Mouse (Mus musculus): Measurements from ENCODE around the gene Cers5.

Gene Cers5

DNA sequence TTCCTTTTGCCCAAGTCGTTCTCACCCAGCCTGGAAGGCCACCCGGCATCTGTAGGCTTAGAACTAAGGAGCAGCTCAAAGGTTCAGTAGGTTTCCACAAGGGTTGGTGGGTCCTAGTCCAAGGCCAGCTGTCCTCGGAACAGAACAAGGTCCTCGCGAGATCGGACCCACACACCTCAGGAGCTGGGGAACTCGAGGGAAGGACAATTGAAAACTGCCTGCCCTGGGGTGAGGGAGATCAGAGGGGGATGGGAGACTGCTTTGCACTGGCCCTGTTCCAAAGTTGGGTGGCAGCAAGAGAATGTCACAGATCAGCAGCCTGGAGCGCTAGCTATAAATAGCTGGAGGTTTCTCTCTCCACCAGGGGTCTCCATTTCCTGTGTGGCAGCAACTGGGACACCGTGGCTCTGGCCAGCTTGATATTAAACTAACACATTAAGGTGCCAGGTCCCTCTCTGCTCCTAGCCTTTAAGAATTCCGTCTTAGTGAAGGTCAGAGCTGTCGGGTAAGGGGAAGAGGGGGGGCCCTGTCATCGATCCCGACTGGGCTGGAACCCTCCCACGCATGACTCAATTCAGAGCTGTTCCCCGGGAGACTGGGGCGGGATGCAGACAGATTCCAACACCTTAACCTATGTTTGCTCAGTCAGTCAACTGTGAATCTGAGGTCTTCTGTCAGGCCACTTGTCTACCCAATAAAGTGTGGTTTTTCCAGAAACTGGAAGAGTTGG is 48.2 kb downstream of the Cers5 start:
- DNase-seq, result peak; percentile 74

DNA sequence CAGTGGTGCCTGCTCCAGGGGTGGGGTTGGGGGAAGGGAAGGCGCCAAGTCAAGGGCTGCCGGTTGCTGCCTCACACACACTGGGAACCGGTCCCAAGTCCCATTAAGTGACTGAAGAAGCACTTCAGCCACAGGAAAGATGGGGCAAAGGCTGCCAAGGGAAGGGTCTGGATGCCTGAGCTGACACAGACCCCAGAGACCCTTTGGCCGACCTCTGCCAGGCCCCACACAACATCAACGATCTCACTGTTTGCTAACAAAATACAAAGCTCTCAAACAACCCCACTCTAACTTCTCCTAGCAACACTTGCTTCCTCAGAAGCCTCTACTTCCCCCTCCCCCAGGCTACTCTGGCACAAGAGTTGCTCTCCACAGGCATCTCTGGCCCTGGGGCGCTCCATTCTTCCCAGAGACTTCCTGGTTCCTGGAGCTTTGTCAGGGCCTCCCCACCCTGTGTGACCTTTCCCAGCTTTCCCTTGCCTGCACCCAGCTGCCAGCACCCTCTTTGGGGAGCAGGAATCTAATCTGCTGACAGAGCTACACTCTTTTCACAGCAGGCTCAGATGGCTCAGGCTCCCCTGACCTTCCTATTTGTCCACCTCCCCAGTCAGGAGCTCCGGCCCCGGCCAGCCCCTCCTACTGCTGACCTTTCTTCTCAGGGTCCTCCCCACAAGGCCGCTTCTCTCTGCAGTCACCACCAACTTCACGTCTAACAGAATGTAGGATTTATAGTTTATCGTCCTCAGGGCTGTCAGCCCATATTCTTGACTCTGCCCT is 49.0 kb downstream of the Cers5 start:
- peak; percentile 65 to 67 for DNase-seq

DNA sequence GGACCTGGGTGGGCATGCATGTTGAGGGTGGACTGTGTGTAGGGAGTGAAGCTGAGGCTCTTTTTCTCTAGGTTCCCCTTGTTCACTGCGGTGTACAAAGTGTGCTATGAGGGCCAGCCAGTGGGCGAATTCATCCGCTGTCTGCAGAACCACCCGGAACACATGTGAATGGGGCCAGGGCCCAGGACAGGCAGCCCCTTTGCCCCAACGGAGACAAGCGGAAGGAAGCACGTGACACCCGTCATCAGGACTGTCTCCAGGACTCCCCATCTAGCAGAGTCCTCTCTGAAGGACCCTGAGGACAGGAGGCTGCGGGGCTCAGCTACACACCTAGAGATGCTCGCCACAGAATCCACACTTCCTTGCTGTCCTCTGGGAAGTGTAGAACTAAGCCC is 49.6 kb downstream of the Cers5 start:
- DNase-seq, result peak; percentile 41 to 45

DNA sequence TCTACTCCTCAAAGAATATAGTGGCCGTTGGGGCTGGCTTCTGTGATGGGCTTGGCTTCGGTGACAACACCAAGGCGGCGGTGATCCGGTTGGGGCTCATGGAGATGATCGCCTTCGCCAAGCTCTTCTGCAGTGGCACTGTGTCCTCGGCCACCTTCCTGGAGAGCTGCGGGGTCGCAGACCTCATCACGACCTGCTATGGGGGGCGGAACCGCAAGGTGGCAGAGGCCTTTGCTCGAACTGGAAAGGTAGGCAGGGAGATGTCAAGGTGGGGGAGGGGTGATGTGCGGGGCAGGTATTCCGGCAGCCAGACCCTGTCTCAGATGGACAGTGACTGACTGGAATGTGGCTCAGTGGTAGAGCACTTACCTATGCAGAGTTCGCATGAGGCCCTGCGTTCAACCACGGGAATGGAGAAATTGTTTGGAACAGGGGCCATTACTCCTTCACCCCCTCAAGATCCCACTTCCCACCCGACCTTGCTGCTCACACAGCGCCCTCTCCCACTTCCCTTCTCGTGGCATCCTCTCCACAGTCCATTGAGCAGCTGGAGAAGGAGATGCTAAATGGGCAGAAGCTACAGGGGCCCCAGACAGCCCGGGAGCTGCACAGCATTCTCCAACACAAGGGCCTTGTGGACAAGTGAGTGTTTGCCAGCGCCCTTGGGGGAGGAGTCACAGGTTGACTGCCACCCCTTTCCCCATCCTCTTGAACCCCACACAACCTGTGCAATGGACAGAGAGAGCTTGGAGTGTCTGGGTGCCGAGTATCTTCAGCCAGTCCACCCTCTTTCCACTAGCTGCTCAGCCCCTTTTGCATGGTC is 50.6 kb downstream of the Cers5 start:
- peak in 1 of 2 experiments; percentile 38 for DNase-seq

DNA sequence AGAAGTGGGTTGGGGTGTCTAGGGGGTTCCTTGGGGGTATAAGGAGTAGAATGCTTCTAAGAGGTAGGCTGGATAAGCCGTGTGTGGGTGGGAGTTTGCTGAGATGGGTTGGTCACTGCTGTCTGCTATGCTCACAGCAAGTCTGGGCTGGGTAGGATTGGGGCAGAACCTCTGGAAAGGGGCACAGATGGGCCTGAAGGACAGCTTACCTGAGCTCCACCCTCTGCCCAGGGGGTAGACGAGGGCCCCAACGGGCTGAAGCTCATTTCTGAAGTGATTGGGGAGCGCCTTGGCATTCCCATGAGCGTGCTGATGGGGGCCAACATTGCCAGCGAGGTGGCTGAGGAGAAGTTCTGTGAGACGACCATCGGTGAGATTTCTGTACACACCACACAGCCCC is 52.8 kb downstream of the Cers5 start:
- DNase-seq, result no peak

DNA sequence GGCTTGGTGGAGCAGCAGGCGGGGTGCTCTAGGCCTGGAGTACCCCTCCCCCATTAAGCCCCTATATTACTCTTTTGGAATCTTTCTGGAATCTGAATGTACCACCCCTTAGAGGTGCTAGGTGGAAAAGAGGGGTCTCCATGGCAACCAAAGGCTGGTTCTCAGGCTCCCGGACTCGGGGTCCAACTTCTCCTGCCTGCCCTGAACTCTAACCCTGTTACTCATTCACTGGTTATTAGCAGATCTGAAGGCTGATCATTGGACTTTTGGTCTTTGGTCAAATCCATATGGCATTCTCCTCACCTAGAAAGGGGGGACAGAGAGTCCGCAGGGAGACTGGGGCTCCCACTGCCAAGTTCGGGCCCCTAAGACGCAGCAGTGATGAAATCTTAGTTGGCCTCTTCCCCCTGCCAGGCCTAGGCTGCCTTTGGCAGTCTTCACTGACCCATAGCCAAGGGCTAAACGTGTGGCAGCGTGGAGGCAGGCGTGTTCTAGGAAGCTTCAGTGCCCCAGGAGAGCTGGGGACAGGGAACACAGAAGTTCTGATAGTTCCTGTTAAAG is 54.1 kb downstream of the Cers5 start:
- DNase-seq, result peak; percentile 67 to 68

DNA sequence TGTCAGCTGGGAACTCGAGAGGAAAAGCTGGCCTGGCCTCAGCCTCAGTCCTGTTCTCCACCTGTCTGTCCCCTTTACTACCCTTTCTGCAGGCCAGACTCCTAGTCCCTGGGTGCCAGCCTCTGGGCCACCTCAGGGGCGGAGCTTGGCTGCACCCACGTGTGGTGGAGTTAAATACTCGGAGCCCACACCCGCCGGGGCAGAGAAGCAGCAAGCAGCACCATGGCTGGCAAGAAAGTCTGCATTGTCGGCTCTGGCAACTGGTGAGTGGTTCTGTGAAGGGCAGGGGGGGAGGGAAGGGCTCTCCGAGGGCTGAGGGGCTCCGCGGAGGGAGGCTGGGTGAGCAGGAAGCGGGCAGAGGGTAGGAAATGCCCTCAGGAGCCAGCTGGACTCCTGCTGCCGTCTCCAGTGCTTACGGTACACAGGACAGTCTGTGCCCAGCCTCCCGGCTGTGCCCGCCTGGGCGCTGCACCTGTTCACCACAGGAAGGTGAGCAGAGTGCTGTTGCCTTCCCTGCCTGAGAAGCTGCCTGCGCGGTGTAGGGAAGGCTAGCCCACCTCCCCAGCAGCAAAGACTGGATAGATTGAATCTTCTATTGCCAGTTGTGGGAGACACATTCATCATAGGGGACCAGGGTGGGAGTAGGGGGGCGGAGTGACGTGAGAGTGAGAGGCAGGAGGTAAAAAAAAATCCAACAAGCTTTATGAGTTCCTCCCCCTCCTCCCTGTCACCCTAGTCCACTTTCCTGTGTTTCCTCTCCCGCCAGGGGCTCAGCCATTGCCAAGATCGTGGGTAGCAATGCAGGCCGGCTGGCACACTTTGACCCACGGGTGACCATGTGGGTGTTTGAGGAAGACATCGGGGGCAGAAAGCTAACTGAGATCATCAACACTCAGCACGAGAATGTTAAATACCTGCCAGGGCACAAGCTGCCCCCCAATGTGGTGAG is 55.0 kb downstream of the Cers5 start, which contains the start of gene Gpd1:
TSS of gene Gpd1 (plus strand) at position 130 of the 949 bp plus-strand sequence.
- DNase-seq, result peak; percentile 86 to 92

DNA sequence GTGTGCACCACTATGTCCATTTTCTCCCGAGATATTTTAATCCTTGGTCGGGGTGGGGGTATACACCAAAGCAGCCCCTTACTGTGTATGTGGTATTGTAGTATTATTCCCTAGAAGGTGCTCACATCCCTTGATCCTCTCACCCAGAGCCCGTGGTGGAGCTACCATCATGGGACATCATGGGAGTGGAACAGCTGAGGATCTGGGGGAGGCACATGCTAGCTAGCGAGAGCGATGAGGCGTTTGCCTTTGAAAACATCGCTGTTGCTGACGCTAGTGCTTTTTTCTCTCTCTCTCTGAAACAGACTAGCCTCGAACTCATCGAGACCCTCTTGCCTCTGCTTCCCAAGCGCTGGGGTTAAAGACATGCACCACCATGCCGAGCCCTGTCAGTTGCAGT is 55.9 kb downstream of the Cers5 start:
- DNase-seq, result peak; percentile 43 to 48

DNA sequence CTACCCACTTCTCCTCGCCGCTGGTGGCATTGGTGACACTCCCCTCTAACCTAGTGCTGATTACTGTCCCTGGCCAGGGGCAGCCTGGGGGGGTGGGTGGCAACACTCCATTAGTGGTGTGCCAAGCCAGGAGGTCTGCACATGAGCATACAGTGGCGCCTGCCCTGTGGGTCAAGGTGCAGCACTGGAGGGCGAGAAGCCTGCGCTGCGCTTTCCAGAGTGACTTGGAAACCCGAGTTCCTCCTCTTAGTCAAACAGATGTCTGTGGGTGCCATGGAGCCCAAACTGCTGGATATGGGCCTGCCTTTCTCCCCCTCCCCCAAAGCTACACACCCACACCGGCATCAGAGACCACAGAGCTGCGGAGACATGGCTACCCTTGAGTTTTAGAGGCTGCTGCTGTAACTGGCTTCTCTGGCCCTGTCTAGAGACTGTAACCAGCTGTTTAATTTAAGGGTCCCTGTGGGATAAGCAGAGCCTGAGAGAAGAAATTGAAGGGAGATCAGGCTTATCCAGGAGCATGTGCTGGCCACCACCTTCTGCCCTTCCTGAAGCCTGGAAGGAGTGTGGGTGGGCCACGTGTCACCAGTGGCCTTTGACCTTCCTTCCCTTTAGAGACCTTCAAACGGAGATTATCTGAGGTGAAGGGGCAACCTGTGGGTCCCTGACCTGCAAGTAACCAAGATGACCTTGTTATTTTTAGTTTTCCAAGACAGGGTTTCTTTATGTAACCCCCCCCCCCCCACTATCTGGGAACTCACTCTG is 56.5 kb downstream of the Cers5 start:
- peak; percentile 36 to 40 for DNase-seq

DNA sequence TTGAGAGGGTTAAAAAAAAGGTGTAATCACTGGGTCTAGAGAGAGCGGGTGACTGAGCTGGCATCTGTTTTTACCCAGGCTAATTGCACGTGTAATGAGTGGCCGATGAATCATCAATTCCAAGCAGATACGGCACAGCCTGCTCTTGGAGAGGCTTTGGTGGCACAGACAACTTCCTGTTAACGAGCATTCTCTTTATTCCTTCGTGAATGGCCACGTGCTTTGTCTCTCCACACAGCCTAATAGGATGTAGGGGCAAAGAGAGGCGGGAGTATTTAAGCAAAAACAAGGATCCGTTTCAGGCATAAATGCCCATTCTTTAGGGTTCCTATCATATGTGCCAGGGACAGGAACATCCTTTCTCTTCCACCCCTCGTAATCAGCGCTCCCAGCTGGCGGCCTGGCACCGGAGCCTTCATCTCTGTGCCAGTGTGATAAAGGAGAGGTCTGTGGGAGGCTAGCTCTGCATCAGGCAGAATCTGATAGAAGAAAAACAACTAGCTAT is 57.3 kb downstream of the Cers5 start:
- DNase-seq, result peak; percentile 61 to 71

DNA sequence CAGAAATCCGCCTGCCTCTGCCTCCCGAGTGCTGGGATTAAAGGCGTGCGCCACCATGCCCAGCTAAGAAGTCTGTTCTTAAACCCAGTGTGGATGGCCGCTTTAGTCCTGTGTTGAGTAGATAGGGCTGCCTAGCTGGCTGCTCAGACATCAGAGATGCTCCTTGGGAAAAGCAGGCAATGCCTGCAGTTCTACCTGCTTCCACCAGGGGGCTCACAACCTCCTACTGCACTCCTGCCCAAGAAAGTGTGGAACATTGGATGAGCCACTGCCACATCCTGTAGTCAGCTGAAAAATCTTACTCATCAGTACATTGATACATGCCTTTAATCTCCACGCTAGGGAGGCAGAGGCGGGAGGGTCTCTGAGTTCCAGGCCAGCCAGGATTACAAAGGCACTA is 57.8 kb downstream of the Cers5 start:
- DNase-seq, result peak; percentile 90 to 92

DNA sequence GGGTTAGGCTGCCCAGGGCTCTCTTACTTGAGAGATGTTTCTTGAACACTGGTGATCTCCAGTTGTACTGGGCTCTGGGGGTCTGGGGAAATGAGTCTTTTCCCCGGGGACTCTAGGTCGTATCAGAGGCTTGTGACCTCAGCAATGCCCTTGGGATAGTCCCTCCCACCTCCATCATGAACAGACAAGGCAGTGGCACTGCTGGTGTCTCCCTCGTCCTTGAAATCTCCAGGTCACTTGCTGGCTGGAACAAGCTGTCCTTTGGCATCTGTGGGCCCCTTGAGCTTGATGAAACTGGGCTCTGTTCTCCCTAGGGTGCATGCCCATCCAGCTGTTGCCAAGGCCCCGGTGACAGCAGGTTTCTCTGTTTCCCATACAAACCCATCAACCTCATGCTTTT is 58.5 kb downstream of the Cers5 start:
- peak in 1 of 2 experiments; percentile 21 for DNase-seq

DNA sequence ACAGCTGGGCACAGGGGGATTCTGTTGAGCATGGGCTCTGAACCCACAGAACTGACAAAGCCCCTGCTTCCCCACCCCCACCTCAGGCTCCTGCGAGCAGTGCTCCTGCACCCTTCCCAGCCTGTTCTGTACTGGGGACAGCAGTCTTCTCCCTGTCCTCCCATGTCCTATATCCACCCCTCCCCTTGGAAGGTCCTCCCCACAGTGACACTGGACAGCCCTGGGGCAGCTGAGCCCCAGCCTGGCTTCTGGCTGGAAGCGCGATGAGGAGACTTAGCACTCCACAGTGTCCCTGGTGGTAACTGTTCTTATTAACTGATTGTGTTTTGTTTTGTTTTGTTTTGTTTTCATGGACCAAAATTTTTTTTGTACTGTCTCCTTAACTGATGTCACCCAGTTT is 59.1 kb downstream of the Cers5 start:
- DNase-seq, result no peak

DNA sequence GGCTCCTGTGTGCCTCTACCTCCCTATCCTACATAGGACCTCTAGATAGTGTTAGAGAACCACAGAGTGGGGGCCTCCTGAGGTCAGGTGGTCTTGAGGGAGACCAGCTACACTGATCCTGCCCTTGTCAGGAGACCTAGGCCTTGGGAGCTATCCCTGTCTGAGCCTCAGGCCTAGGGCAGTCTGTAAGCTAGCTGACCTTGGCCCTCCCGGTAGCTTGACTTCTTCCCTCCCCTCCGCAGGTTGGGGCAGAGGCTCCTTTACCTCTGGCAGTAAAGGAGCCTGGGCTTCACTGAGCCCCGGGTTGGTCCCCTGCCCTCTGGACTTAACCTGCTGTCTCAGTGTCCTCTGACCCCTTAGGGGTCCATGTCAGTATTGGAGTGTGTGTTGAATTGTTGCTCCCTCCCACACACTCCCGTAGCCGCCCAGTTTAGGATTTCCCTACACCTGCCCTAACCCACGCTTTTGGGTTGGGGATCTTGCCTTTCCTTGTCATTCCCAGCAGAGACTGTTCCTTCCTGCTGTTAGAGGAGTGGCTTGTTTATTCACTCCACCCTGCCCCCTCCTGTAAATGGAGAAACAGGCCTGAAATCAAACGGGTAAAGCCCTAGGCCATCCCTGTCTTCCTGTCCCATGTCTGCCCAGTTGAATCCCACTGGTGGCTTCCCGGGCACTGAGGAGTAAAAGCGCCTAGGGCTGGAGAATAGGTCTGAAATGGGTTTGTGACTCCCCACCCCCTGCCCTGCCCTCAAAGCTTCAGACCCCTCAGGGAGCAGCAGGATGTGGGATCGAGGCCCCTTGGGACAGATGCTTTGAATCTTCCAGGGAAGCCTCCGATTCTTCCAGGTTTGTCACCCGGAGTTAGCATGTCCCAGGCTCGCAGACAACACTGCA is 59.8 kb downstream of the Cers5 start:
- peak in 1 of 2 experiments; percentile 23 for DNase-seq

DNA sequence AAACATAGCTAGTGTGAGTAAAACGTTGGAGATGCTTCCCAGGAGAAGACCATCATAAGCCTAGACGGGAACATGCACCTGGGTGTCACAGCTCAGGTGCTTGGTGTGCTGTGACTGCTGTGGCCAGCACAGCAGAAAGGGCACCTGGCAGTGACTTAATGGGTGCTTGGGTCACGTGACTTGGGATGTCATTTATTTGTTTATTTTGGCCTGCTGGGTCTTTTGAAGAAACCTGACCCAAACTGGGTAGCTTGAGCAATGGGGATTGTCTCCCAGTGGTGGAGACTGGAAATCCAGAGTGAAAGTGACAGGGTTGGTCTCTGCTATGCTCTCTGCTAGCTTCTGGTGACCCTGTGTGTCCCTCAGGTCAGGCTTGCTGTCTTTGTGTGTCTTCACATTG is 61.2 kb downstream of the Cers5 start:
- no peak for DNase-seq

DNA sequence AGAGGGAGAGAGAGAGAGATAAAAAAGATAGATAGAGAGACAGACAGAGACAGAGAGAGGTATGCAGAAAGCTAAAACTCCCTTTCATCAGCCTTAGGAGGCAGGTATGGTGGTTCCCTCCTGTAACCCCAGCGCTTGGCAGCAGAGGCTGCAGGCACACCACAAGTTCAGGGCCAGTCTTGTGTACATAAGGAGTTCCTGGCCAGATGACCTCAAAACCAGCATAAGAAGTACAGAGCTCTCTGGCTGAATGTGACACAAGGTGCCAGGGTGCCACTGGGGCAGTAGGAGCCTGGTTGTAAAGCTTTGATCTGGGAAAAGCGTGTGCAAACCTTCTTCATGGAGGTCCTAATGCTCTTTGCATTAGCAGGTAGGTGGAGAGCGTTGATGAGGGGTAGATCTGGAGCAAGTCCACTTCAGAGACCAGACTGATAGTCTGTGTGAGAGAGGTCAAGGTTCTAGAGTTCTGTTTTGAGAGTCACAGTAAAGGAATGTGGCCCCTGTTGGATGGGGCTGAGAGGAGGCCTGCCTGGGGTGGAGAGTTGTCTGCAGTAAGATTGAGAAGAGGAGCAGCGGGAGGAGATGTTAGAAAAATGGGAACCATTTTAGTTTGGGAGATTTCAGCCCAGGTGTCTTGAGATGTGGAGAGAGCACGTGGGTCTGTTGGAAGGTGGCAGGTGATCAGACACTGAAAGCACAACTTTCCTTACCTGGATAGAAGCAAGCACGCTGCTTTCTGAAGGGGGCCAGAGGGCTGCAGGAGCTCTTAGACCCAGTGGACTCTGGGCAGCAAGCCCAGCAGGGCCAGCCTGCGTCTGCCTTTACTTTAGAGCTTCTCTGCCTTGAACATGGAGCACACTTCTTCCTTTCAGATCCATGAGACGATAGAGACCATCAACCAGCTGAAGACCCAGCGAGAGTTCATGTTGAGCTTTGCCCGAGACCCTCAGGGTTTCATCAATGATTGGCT is 62.2 kb downstream of the Cers5 start:
- DNase-seq, result no peak

DNA sequence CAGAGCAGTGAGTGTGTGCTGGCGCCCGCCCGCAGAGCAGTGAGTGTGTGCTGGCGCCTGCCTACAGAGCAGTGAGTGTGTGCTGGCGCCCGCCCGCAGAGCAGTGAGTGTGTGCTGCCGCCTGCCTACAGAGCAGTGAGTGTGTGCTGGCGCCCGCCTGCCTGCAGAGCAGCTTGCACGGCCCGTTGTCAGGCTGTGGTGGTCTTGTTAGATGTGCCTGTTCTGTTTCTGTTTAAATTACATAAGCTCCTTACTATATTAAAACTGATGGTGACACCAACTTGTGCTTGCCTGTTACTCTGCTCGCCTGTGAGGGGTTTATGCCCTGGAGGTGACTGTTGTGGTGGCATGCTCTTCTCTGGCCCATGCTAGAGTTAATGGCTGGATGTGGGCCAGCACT is 64.5 kb downstream of the Cers5 start:
- DNase-seq, result no peak

DNA sequence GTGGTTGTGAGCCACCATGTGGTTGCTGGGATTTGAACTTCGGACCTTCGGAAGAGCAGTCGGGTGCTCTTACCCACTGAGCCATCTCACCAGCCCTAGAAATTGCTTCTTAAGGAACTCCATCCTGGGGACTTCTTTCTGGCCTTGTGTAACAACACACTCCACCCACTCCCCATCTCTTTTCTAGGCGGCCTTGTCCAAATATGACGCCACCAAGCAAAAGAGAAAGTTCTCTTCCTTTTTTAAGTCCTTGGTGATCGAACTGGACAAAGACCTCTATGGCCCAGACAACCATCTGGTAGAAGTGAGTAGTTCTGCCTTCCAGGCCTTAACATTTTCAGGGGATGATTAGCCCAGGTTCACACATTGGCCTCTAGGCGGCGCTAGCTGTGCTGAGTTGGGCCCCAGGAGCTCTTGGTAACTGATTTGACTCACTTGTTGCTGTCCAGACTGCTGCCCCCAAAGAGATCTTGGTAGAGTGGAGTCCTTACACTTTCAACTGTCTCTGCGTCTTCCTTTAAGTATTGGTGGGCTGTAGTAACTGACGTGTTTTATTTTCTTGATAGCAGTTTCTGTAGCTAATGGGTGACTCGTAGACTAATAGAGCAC is 67.1 kb downstream of the Cers5 start, which contains the start of gene Gm17349:
TSS of gene Gm17349 (minus strand) at position 51 of the 609 bp plus-strand sequence.
- DNase-seq, result peak; percentile 72 to 81
